Mouse (Mus musculus) brain, adult 10 weeks (tissue): Measurements from ENCODE around the gene Samd14. TPM values are rescaled to one million over a fixed set of nuclear protein-coding genes. Genes with fewer than 3 reads are reported as not detected.

Source experiments
- polyA plus RNA-seq: library from polyadenylated mRNA; stranded (reverse); fragments of 350-450 nt; fragmentation: Illumina TruSeq; extraction: RNeasy Lipid Tissue Mini Kit (QIAGEN cat#74804); gene quantifications from one replicate; pipeline ENCODE4 v1.2.3, GENCODE M21; 2015; ENCODE audit warnings: low read depth, low replicate concordance

The Samd14 gene
- polyA plus RNA-seq, result 25.0 TPM

DNA sequence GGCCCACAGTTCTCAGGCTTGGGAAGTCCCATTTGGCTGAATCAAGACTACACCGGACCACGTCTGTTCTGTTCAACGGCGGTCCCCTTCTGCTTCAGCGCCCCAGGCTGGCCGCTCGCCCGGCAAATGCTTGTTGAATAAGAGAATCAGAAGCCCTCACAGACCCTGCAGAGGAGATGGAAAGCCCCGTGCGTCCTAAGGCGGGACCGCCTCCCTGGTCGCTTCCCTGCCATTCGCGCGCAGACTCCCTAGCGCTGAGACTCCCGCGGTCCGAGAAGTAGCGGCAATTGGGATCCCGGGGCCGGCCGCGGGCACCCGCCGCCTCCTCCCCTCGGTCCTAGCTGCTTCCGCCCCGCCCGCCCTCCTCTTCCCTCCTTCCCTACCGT lies at the start of gene Samd14:
Gene Samd14 (plus strand): TSS at position 251 of the 386 bp plus-strand sequence.

GRCm38 (mm10) chr11:94967419-94967818 lies 42.3 kb upstream of the Samd14 start, which contains the start of gene Hils1:
Hils1 (plus strand) TSS chr11:94967593.

DNA sequence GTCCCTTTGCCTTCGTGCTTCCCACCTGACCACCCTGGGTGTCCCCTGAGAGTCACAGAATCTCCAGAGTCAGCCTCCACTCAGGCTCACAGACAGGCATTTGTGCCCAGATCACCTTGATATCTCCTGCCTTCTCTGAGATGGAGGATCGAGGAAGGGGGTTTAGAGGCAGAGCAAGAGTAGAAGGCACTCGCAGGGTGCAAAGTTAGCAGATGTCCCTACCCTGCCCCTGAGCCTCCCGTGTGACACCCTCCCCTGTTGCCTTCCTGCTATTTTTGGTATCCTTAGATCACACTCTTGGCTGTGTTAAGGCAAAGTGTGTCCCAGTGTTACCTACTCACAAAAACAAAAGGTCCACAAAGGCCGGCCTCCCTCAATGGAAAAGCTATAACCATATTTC lies 33.5 kb upstream of the Samd14 start, which contains the start of gene Sgca:
Gene Sgca (minus strand): TSS at position 129 of the 400 bp plus-strand sequence.

DNA sequence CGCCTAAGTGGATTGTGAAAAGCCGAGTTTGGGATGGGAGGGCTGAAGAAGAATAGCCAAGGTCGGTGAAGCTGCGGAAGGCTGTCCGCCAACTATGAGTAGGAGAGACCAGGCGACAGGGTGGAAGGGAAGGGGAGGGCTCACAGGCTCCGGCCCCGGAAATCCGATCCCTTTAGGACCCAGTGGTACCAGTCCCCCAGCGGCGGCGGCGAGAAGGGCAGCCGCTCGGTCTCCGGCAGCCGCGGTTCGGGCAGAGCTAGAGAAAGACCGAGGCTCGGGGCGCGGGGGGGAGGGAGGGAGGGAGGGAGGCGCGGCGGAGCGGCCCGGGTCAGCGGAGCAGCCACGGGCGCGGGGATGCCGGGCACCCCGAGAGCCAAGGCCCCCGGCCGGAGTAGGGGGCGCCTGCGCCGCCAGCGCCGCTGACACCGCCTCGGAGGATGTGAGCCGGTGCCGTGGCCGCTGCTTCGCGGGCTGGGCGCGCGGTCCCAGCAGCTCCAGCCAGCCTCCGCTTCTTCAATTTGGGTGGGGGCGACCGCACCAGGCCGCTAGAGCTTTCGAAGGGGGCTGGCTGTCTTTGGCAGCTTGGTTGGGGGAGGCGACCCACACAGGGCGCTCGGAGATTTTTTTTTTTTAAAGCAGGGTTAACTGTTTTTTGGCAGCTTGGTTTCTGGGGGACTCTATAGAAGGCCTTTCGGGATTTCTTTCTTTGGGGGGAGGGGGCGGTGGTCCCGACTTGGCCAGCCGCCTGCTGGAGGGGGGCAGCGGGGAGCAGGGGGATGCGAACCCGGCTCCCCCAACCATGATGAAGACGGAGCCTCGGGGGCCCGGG lies 18.7 kb upstream of the Samd14 start, which contains the start of gene Ppp1r9b:
Gene Ppp1r9b (plus strand): TSS at position 287 of the 829 bp plus-strand sequence.

GRCm38 (mm10) chr11:95041139-95041609 lies 31.5 kb downstream of the Samd14 start, which contains the start of gene Pdk2:
Pdk2 (minus strand) TSS chr11:95041354.

Other genes with a start within 250 kb of the Samd14 start
- not detected for gene Tmem92, start 227.2 kb upstream of the Samd14 start, polyA plus RNA-seq
- 3.3 TPM for gene Col1a1, start 73.7 kb upstream of the Samd14 start, polyA plus RNA-seq
- 0.59 TPM for gene Hils1, start 42.3 kb upstream of the Samd14 start, polyA plus RNA-seq
- gene Sgca, start 33.6 kb upstream of the Samd14 start, polyA plus RNA-seq, result not detected
- gene Ppp1r9b, start 18.8 kb upstream of the Samd14 start, polyA plus RNA-seq, result 397 TPM
- 88.5 TPM for gene Pdk2, start 31.5 kb downstream of the Samd14 start, polyA plus RNA-seq
- gene Itga3, start 66.9 kb downstream of the Samd14 start, polyA plus RNA-seq, result 12.3 TPM
- not detected for gene Dlx3, start 110.2 kb downstream of the Samd14 start, polyA plus RNA-seq
- 0.39 TPM for gene Dlx4, start 136.4 kb downstream of the Samd14 start, polyA plus RNA-seq